Mouse (Mus musculus) heart, adult 2 months (tissue): ENCODE measurements around the gene Runx2.

Source experiments
- CTCF ChIP-seq: fragments of 200-600 bp; IDR thresholded peaks from 2 replicates; pipeline ENCODE4 v1.8.1; 2022; ENCODE audit warnings: antibody characterized with exemption, mild to moderate bottlenecking, moderate library complexity
- EP300 ChIP-seq: fragments of 200-500 bp; IDR thresholded peaks from 2 replicates; pipeline ENCODE4 v1.6.1; 2011; ENCODE audit warnings: low read depth, low read length, control low read depth; ENCODE audit not compliant: insufficient read depth
- POLR2A ChIP-seq: fragments of 200-500 bp; IDR thresholded peaks from 2 replicates; pipeline ENCODE4 v1.6.1; 2011; ENCODE audit warnings: mild to moderate bottlenecking, low read depth, low read length, control low read depth; ENCODE audit not compliant: insufficient read depth

DNA sequence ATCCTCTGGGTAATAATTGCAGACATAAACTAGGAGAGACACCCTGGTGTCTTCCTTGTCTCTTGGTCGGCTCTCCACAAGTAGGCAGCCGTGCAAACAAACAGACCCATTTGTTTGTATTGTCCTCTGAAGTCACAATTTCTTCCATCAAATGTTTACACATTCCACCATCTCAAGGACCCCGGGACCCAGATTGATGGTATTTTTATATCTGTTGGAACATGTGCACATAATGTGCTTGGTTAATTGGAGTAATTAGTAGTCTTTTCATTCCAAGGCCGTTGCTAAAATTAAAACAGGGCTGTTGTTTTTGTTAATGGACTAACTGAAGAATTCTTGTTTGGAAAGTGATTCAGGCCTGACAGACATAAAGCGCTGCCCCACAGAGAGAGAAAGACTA is 236.8 kb downstream of the Runx2 start:
- TF ChIP-seq EP300 (no peak), CTCF (no peak), POLR2A (no peak)
